Mouse (Mus musculus): ENCODE data around the gene 1810010D01Rik.

The 1810010D01Rik gene

GRCm38 (mm10) chr7:145173563-145173962 is 34.4 kb downstream of the 1810010D01Rik start:
- no peak for DNase-seq (ENCODE audit: low spot score)

GRCm38 (mm10) chr7:145173116-145173515 is 34.8 kb downstream of the 1810010D01Rik start:
- no peak for DNase-seq (ENCODE audit: low spot score)

- DNase-seq (ENCODE audit: low spot score), result no peak
Measured at GRCm38 (mm10) chr7:145169703-145170102, 38.2 kb downstream of the 1810010D01Rik start.

- peak; percentile 37 for DNase-seq (ENCODE audit: low spot score)
Measured at GRCm38 (mm10) chr7:145159283-145160240, 48.4 kb downstream of the 1810010D01Rik start.
